Mouse (Mus musculus) olfactory bulb, adult 2 months (tissue): Measurements from ENCODE around the gene Isca2.

Experiments used
- CTCF ChIP-seq: fragments of 200-500 bp; IDR thresholded peaks from 2 replicates; pipeline ENCODE4 v1.5.1; 2012; ENCODE audit warnings: low read depth, mild to moderate bottlenecking, low read length, moderate library complexity; ENCODE audit not compliant: insufficient read depth
- POLR2A ChIP-seq: fragments of 200-500 bp; IDR thresholded peaks from 2 replicates; pipeline ENCODE4 v1.6.1; 2012; ENCODE audit warnings: mild to moderate bottlenecking, low read depth, low read length, moderate library complexity; ENCODE audit not compliant: insufficient read depth

DNA sequence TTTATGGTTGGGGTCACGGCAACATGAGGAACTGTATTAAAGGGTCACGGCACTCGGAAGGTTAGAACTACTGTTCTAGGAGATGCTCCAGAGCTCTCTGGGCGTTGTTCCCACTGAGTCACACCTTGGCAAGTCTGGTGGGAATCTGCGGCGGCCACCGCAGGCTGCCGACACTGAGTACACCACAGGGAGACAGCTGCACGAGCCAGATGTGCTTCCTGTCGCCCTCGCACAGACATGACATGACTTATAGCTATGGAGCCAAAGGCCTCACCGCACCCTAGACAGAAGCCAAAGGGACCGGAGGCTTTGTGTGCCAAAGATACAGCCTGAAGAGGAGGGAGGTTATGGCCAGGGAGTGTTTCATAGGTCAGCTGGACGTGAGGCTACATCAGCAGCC, 22.4 kb upstream of the Isca2 start:
- TF ChIP-seq POLR2A (no peak), CTCF (no peak)
